Mouse (Mus musculus): ENCODE results near the gene Sqstm1.

Sqstm1 gene

DNA sequence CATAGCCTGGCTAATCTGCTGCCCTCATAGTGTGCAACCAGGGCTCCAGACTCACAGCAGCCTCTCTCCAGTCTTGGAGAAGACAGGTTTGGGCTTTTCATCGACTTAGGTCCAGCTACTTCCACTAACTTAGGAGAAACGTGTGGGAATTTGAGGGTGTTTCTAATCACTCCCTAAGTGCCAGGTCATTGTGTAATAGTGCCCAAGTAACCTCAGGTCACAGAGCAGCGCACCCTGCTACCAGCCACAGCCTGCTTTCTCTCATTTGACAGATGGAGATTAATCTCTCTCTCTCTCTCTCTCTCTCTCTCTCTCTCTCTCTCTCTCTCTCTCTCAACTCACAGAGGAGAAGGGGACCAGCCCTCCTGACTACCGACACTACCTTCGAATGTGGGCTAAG lies 42.3 kb downstream of the Sqstm1 start:
- no peak for DNase-seq

DNA sequence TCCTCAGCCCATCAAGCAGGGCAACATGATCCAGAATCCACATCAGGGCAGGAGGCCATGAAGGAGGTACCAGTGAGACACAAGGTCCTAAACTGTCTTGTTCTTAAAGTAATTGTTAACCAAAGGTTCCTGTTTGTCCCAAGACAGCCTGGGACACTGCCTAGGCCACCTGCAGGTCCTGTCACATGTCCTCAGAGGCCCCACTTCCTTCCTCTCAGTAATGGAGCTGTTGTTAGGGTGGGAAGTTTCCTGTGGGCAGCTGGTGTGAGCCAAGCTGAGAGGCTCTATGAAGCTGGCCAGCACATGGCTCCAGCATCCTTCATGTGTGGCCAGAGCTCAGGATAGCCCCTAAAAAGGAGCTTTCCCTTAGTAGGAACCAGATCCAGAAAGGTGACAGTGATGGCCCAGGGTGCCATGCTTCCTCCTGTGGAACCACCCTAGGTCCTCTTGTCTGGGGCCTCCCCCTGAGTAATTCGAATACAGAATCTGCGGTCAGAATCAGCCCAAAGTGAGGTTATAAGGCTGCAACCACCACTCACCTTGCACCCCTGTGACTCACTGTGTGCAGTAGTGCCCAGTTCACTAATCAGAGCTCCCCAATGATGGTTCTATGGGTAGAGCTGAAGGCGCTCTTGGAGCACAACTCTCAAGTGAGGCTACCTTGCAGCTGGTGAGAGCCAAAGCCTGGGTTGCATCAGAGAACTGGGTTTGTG lies 48.1 kb downstream of the Sqstm1 start:
- no peak for DNase-seq

- DNase-seq, result peak; percentile 65 to 79
Measured at GRCm38 (mm10) chr11:50161578-50162304, 48.9 kb downstream of the Sqstm1 start.

GRCm38 (mm10) chr11:50159347-50159746 lies 51.3 kb downstream of the Sqstm1 start:
- no peak for DNase-seq

- DNase-seq, result no peak
Measured at GRCm38 (mm10) chr11:50158346-50158745, 52.3 kb downstream of the Sqstm1 start.

GRCm38 (mm10) chr11:50156725-50157258 lies 53.8 kb downstream of the Sqstm1 start:
- peak; percentile 51 to 64 for DNase-seq

DNA sequence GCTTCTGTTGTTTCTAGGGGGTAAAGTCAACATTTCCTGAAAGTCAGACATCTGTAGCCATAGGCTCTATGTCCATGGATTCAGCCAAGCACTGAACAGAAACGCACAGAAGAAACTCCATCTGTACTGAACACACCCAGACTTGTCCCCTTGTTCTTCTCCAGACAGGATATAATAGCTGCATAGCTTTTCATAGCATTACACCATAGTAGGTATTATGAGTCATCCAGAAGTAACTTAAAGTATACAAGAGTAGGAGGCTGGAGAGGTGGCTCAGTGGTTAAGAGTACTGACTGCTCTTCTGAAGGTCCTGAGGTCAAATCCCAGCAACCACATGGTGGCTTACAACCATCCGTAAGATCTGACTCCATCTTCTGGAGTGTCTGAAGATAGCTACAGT lies 54.8 kb downstream of the Sqstm1 start:
- no peak for DNase-seq

DNA sequence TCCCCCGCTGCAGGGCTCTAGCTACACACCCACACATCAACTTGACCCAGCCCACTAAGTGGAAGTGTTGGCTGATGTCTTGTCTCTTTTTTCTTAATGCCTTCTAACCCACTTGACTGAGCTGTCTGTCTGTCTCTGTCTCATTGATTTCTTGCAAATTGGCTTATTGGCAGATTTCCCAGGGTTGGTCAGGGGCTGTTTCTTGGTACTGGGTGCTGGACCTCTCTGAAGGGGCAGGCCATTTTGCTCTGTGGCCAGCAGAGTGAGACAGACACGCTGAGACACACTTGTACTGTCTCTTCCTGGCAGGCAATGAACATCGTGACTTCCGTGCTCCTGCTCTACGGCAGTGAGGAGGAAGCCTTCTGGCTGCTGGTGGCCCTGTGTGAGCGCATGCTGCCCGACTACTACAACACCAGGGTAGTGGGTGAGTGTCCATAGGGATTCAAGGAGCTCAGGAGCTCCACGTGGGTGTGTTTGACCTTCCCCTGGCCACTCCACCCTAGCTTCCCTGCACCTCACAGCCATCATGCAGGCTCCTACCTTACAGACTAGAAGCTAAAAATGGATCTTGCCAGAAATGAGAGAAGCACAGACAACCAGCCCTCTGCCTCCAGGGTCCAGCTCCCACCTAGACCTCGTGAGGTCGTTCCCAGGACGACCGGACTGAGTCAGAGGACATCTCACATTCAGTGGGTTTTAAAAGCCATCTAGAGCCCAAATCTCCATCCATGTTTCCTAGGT lies 55.7 kb downstream of the Sqstm1 start:
- DNase-seq, result no peak

GRCm38 (mm10) chr11:50154166-50154565 lies 56.5 kb downstream of the Sqstm1 start:
- DNase-seq, result no peak

DNA sequence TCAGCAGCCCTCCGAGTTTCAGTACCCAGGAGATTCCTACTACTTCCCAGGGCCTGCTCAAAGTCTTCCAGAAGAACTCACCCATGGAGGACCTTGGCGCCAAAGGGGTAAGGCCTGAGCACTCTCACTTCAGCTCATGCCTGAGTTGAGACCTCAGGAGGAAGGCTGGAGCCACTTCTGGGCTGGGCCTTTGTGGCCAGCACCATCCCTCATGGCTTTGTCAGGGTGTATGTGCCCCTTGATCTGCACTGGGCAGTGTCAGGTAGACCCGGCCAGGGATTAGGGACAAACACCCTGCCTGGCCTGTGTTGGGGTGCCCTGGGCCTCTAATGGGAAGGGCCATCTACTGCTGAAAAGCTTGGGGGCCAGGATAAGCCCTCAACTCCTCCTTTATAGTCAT lies 59.3 kb downstream of the Sqstm1 start:
- DNase-seq, result no peak

- DNase-seq, result no peak
Measured at GRCm38 (mm10) chr11:50149603-50150150, 61.0 kb downstream of the Sqstm1 start.
